Mouse (Mus musculus): ENCODE measurements around the gene Vmn2r85. TPM values are rescaled to one million over a fixed set of nuclear protein-coding genes. Genes with fewer than 3 reads are reported as not detected.

Vmn2r85 gene
- polyA plus RNA-seq, 1 experiment from 2014 or later = not detected

Other genes starting within 250 kb of the Vmn2r85 start
- not detected in 2 replicates for gene Olfr826, start 245.5 kb downstream of the Vmn2r85 start, polyA plus RNA-seq (2015; fragmentation: Nextera tagmentation; extraction: Ambion mirVana)
- not detected in 2 replicates for gene Olfr827, start 215.3 kb downstream of the Vmn2r85 start, polyA plus RNA-seq (2015; fragmentation: Nextera tagmentation; extraction: Ambion mirVana)
- gene Neurod4, start 149.5 kb downstream of the Vmn2r85 start, polyA plus RNA-seq (2015; fragmentation: Nextera tagmentation; extraction: Ambion mirVana) = not detected in 2 replicates
- 0.82 and 1.2 TPM in 2 replicates for gene Tespa1, start 106.8 kb downstream of the Vmn2r85 start, polyA plus RNA-seq (2015; fragmentation: Nextera tagmentation; extraction: Ambion mirVana)
- gene Vmn2r84, start 35.4 kb downstream of the Vmn2r85 start, polyA plus RNA-seq (2015; fragmentation: Nextera tagmentation; extraction: Ambion mirVana) = 0.03 TPM in 1 of 2 replicates, not detected in the other
- gene Vmn2r86, start 26.3 kb upstream of the Vmn2r85 start, polyA plus RNA-seq (2015; fragmentation: Nextera tagmentation; extraction: Ambion mirVana) = not detected in 2 replicates
- gene Vmn2r87, start 67.7 kb upstream of the Vmn2r85 start, polyA plus RNA-seq (2015; fragmentation: Nextera tagmentation; extraction: Ambion mirVana) = not detected in 2 replicates